Mouse (Mus musculus) heart, embryonic 14.5 days (tissue): Measurements from ENCODE around the gene Sgsh. TPM values are rescaled to one million over a fixed set of nuclear protein-coding genes. Genes with fewer than 3 reads are reported as not detected.

ENCODE experiments used
- ATAC-seq: fragments of 200-750 bp; cut with Nextera tagmentation; 2 replicates; pipeline ENCODE4 v1.8.0; 2017; ENCODE audit warnings: low read depth, moderate TSS enrichment; ENCODE audit not compliant: insufficient number of reproducible peaks, insufficient read depth, low FRiP score
- H3K27ac ChIP-seq, 2 experiments: fragments of 200-500 bp in 1 of 2; fragments of 300-500 bp in 1 of 2; sonication (generic) in 1 of 2; replicated peaks in 1 of 2; 2 replicates each; pipeline ENCODE4 v1.5.1; 2012 to 2014; ENCODE audit warnings: low read depth in 2 of 2, low read length in 2 of 2, control low read depth in 1 of 2, mild to moderate bottlenecking in 1 of 2, mixed read lengths in 1 of 2; ENCODE audit not compliant: control insufficient read depth in 1 of 2, insufficient read depth in 1 of 2
- H3K27me3 ChIP-seq: fragments of 300-500 bp; sonication (generic); 2 replicates; pipeline ENCODE4 v1.6.1; 2014; ENCODE audit warnings: mild to moderate bottlenecking, low read length, control low read depth; ENCODE audit not compliant: control insufficient read depth, insufficient read depth
- H3K36me3 ChIP-seq: fragments of 300-500 bp; sonication (generic); 2 replicates; pipeline ENCODE4 v1.6.1; 2014; ENCODE audit warnings: mild to moderate bottlenecking, control low read depth, low read length, mixed read lengths; ENCODE audit not compliant: control insufficient read depth, insufficient read depth
- H3K4me1 ChIP-seq, 2 experiments: fragments of 200-500 bp in 1 of 2; fragments of 300-500 bp in 1 of 2; sonication (generic) in 1 of 2; 2 replicates each; pipeline ENCODE4 v1.6.1; 2012 to 2014; ENCODE audit warnings: low read length in 2 of 2, control low read depth in 1 of 2, mixed read lengths in 1 of 2; ENCODE audit not compliant: control insufficient read depth in 2 of 2, insufficient read depth in 2 of 2
- H3K4me2 ChIP-seq: fragments of 300-500 bp; sonication (generic); 2 replicates; pipeline ENCODE4 v1.6.1; 2014; ENCODE audit warnings: mild to moderate bottlenecking, low read length
- H3K4me3 ChIP-seq, 2 experiments: fragments of 200-500 bp in 1 of 2; fragments of 300-500 bp in 1 of 2; sonication (generic) in 1 of 2; 2 replicates each; pipeline ENCODE4 v1.5.1; 2012 to 2014; ENCODE audit warnings: low read length in 2 of 2, mild to moderate bottlenecking in 2 of 2, control low read depth in 1 of 2, low read depth in 1 of 2, moderate library complexity in 1 of 2; ENCODE audit not compliant: control insufficient read depth in 1 of 2, insufficient read depth in 1 of 2
- H3K9ac ChIP-seq: fragments of 300-500 bp; sonication (generic); 2 replicates; pipeline ENCODE4 v1.6.1; 2014; ENCODE audit warnings: mild to moderate bottlenecking, low read length
- H3K9me3 ChIP-seq: fragments of 300-500 bp; sonication (generic); 2 replicates; pipeline ENCODE4 v1.6.1; 2016; ENCODE audit warnings: low read length, control low read depth; ENCODE audit not compliant: control insufficient read depth
- WGBS: fragments of 180-500 bp; shearing (Covaris S2); extraction: QIAGEN DNeasy Blood & Tissue Kit; methylation state at CpG from one replicate; pipeline ENCODE4 v1.1.7; 2014; 5-methylcytosine and 5-hydroxymethylcytosine counted together
- polyA plus RNA-seq: library from polyadenylated mRNA; unstranded; fragments of >200 nt; fragmentation: Nextera tagmentation; extraction: Ambion mirVana; gene quantifications from 2 replicates; pipeline ENCODE4 v1.2.1, GENCODE M21; 2014

Gene Sgsh
- polyA plus RNA-seq, 1 experiment from 2014 or later = 7.4 TPM

DNA sequence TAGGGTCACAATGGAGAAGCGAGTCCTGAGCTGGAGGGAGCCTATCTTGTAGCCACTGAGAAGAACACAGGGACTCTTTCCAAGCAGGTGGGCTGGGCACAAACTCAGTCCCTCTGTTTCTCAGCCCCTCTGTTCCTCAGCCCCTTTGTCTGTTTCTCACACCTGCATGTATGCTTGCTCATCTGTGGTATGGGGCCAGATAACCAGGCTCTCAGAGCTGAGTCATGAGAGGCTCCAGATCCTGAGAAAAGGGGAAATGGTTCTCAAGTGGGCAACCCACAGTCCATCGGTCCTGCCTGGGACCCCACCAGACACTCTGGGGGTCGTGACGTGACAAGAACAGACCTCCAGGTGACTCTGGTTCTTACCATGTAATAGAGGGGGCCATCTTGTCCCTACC lies 8.2 kb downstream of the Sgsh start:
- Histone ChIP-seq H3K27me3 (no peaks in the 10 kb centered on the region), H3K9me3 (no peaks in the 10 kb centered on the region), H3K27ac (no peak overlapping the region), H3K9ac (no peak overlapping the region), H3K4me1 (peaks cover 6 to 8% of the 10 kb centered on the region in 2 experiments), H3K36me3 (peaks cover 17% of the 10 kb centered on the region; the same call in 1 of the 2 replicates), H3K4me2 (no peak overlapping the region), H3K4me3 (no peak overlapping the region)
- ATAC-seq = no peak
- WGBS = 85% methylated on average over 4 of the region's 4 CpGs

GRCm38 (mm10) chr11:119344865-119345264 lies 10.5 kb downstream of the Sgsh start:
- 57% methylated on average over 6 of the region's 6 CpGs for WGBS
- no peaks in the 10 kb centered on the region for H3K9me3 ChIP-seq
- no peak for ATAC-seq

DNA sequence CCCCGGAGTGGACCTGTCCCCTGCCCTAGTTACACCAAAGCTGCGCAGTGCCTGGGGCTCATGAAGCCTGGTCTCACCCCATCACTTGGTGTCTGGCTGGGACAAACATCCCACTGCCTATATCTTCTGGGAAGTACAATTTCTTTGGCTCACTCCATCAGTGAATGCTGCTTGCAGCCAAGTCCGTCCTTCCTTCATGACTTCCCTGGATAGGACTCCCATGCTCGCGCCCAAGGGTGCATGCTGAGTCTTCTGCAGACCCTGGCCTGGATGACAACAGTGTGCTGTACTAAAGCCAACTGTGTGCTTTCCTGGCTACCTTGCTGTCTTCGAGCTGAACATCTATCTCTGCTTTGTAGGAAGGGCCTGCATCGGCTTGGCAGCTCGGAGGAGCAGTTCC lies 11.2 kb downstream of the Sgsh start:
- H3K9ac ChIP-seq = no peak overlapping the region
- ATAC-seq = no peak
- H3K4me1 ChIP-seq = peaks cover 8 to 10% of the 10 kb centered on the region in 2 experiments
- 90% methylated on average over 8 of the region's 8 CpGs for WGBS
- H3K9me3 ChIP-seq = no peaks in the 10 kb centered on the region
- no peak overlapping the region for H3K27ac ChIP-seq
- no peak overlapping the region for H3K4me2 ChIP-seq
- peaks cover 10% of the 10 kb centered on the region; the same call in 1 of the 2 replicates for H3K36me3 ChIP-seq
- H3K4me3 ChIP-seq = no peak overlapping the region
- H3K27me3 ChIP-seq = no peaks in the 10 kb centered on the region

More at GRCm38 (mm10) chr11:119344865-119345264, 10.5 kb downstream of the Sgsh start:
- Histone ChIP-seq H3K4me1 (peaks cover 8 to 10% of the 10 kb centered on the region in 2 experiments), H3K4me2 (no peak overlapping the region), H3K36me3 (peaks cover 10% of the 10 kb centered on the region; the same call in 1 of the 2 replicates), H3K9ac (no peak overlapping the region), H3K27ac (no peak overlapping the region), H3K4me3 (no peak overlapping the region), H3K27me3 (no peaks in the 10 kb centered on the region)

- Histone ChIP-seq H3K4me3 (no peak overlapping the region), H3K9ac (no peak overlapping the region), H3K9me3 (no peaks in the 10 kb centered on the region), H3K27ac (no peak overlapping the region), H3K27me3 (no peaks in the 10 kb centered on the region), H3K36me3 (no peaks in the 10 kb centered on the region), H3K4me2 (no peak overlapping the region), H3K4me1 (peaks cover 12 to 17% of the 10 kb centered on the region in 2 experiments)
- ATAC-seq = no peak
- WGBS = 7% methylated on average over 5 of the region's 5 CpGs
Measured at GRCm38 (mm10) chr11:119339637-119340036, 15.7 kb downstream of the Sgsh start.

GRCm38 (mm10) chr11:119339179-119339578 lies 16.2 kb downstream of the Sgsh start:
- Histone ChIP-seq H3K4me3 (no peak overlapping the region), H3K27me3 (no peaks in the 10 kb centered on the region), H3K36me3 (no peaks in the 10 kb centered on the region), H3K9me3 (no peaks in the 10 kb centered on the region), H3K9ac (0 out of 2 replicates have a peak overlapping the region, but pooled peaks have one; percentile 18), H3K4me2 (no peak overlapping the region), H3K4me1 (peaks cover 12 to 17% of the 10 kb centered on the region in 2 experiments), H3K27ac (0 out of 4 replicates have a peak overlapping the region, but pooled peaks of 1 of the 2 experiments have one; percentile 16)
- WGBS = 42% methylated on average over 5 of the region's 5 CpGs
- ATAC-seq = peak; percentile 20; the same call in 1 of the 2 replicates

GRCm38 (mm10) chr11:119338271-119339059 lies 16.9 kb downstream of the Sgsh start:
- Histone ChIP-seq H3K9me3 (no peaks in the 10 kb centered on the region), H3K4me2 (no peak overlapping the region), H3K36me3 (no peaks in the 10 kb centered on the region), H3K27me3 (no peaks in the 10 kb centered on the region), H3K27ac (peak overlapping the region; percentile 16 to 44; a peak in 3 of 4 replicates), H3K4me3 (no peak overlapping the region), H3K9ac (peak overlapping the region; percentile 18; the same call in 1 of the 2 replicates), H3K4me1 (peaks cover 12 to 17% of the 10 kb centered on the region in 2 experiments)
- peak; percentile 44; the same call in 1 of the 2 replicates for ATAC-seq
- WGBS = 61% methylated on average over 10 of the region's 10 CpGs

GRCm38 (mm10) chr11:119331970-119332369 lies 23.4 kb downstream of the Sgsh start:
- no peak overlapping the region for H3K27ac ChIP-seq
- H3K27me3 ChIP-seq = peaks cover 4% of the 10 kb centered on the region; the same call in 1 of the 2 replicates
- no peak for ATAC-seq
- H3K4me1 ChIP-seq = no peaks in the 10 kb centered on the region
- H3K9ac ChIP-seq = no peak overlapping the region
- H3K9me3 ChIP-seq = no peaks in the 10 kb centered on the region
- 33% methylated on average over 3 of the region's 3 CpGs for WGBS
- no peaks in the 10 kb centered on the region for H3K36me3 ChIP-seq
- H3K4me3 ChIP-seq = no peak overlapping the region
- no peak overlapping the region for H3K4me2 ChIP-seq
